ENCODE assay signal across 23 mouse cellular contexts in the genomic region with DNA sequence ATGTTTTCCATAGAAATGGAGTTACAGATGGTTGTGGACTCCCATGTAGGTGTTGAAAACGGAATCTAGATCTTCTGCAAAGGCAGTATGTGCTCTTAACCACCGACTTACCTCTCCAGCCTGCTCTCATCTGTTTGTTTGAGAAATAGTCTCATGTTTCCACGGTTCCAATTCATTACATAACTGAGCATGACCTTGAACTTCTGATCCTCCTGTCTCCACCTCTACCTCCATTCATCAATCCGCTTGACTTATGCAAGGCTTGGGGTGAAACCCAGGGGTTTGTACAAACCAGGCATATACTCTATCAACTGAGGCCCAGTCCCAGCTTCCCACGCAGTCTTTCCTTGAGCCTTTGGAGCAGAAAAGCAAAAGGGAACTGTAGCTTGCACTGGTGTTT.
"Had no signal": no experiment of that assay in that cellular context is flagged by ENCODE, and none has a peak within 500 bp of the region (broad histone marks: within the 10 kb centered on the region; RNA-seq: fewer than 3 reads in every experiment).

No protein-coding gene starts in this region.

- H3K27me3 ChIP-seq: heart, embryonic 13.5 days; heart, embryonic 15.5 days; hindbrain, embryonic 13.5 days; hindbrain, embryonic 15.5 days; limb, embryonic 12.5 days had no signal

- H3K9ac ChIP-seq: heart, embryonic 13.5 days; heart, embryonic 15.5 days; hindbrain, embryonic 13.5 days; hindbrain, embryonic 15.5 days; limb, embryonic 12.5 days; liver, embryonic 14.5 days had no signal

- DNase-seq: gastrocnemius, adult 2 months; gastrocnemius, postnatal 10 days; gastrocnemius, postnatal 25 days; heart, adult 11 months; heart, postnatal 14 days; heart, postnatal 36 days; kidney, adult 11 months; kidney, adult 2 months; kidney, postnatal 10 days; kidney, postnatal 25 days; kidney, postnatal 4 days; liver had no signal

- H3K27ac ChIP-seq: gastrocnemius, adult 2 months; heart, embryonic 10.5 days; heart, embryonic 13.5 days; heart, embryonic 15.5 days; hindbrain, embryonic 13.5 days; hindbrain, embryonic 15.5 days; hindbrain, postnatal 0 days; layer of hippocampus, adult 2 months; left cerebral cortex, adult 2 months; limb, embryonic 10.5 days; limb, embryonic 12.5 days; liver, embryonic 14.5 days had no signal

- H3K9me3 ChIP-seq: heart, embryonic 10.5 days; heart, embryonic 13.5 days; heart, embryonic 15.5 days; hindbrain, embryonic 15.5 days; limb, embryonic 10.5 days had no signal

- H3K4me3 ChIP-seq: gastrocnemius, adult 2 months; heart, embryonic 10.5 days; heart, embryonic 13.5 days; heart, embryonic 15.5 days; hindbrain, embryonic 13.5 days; hindbrain, embryonic 15.5 days; layer of hippocampus, adult 2 months; left cerebral cortex, adult 2 months; limb, embryonic 10.5 days; limb, embryonic 12.5 days had no signal

- H3K4me2 ChIP-seq: heart, embryonic 13.5 days; heart, embryonic 15.5 days; hindbrain, embryonic 13.5 days; hindbrain, embryonic 15.5 days had no signal

- H3K36me3 ChIP-seq: heart, embryonic 10.5 days; heart, embryonic 13.5 days; heart, embryonic 15.5 days; hindbrain, embryonic 13.5 days; hindbrain, embryonic 15.5 days; limb, embryonic 10.5 days; limb, embryonic 12.5 days had no signal
